Comparison of ENCODE assay signal across 21 mouse cellular contexts in the genomic region with DNA sequence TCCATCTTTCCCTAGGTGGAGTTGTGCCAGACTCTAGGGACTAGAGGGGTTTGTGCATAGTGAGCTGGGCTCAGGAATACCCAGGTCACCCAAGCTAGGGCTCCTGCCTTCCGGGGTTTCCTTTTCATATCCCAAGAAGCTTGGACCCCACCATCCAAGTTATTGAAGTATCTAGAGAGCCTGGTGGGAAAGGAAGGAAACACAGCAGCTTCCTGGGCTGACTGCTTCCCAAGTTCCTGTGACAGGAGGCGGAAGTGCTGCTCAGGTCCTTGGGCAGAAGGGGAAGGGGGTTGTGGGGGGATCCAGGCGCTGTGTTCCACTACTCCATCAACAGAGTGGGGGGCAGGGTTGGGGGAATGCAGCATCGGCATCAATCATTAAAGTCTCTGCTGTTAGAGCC. TPM values are rescaled to one million over a fixed set of nuclear protein-coding genes. Genes with fewer than 3 reads are reported as not detected.
A peak's percentile ranks its signal among the peaks of the same experiment; 100 is the strongest.
DNase-seq lines count a peak whose midpoint lies in the region; ATAC-seq and TF ChIP-seq lines count a peak whose summit lies in the region.
"Had no signal": no experiment of that assay in that cellular context is flagged by ENCODE, and none has a peak within 500 bp of the region (broad histone marks: within the 10 kb centered on the region; RNA-seq: fewer than 3 reads in every experiment).

No protein-coding gene starts in this region.

- peak overlapping the region; percentile 42 for H3K4me2 ChIP-seq in heart, embryonic 14.5 days (ENCODE audit: low read length)
- H3K4me2 ChIP-seq in liver, embryonic 12.5 days = peak overlapping the region; percentile 15; the same call in 1 of the 2 replicates
- H3K4me2 ChIP-seq: embryonic facial prominence, embryonic 13.5 days; midbrain, embryonic 12.5 days had no signal

- ATAC-seq in heart, embryonic 14.5 days (ENCODE audit: insufficient number of reproducible peaks, insufficient read depth, low FRiP score, low read depth) = no peak
- no peak for ATAC-seq in liver, embryonic 12.5 days
- ATAC-seq: activated CD4-positive, CD25-positive, alpha-beta regulatory T cell, adult 4 months; forebrain, embryonic 16.5 days had no signal

- H3K27me3 ChIP-seq in liver, adult 2 months (ENCODE audit: control insufficient read depth, insufficient read depth, low read length) = no peaks in the 10 kb centered on the region
- no peaks in the 10 kb centered on the region for H3K27me3 ChIP-seq in heart, embryonic 14.5 days (ENCODE audit: control insufficient read depth, insufficient read depth, low read length)
- no peaks in the 10 kb centered on the region for H3K27me3 ChIP-seq in liver, embryonic 12.5 days (replicated peaks)
- H3K27me3 ChIP-seq: embryonic facial prominence, embryonic 13.5 days; midbrain, embryonic 12.5 days had no signal

- no peak overlapping the region for H3K4me3 ChIP-seq in liver, adult 2 months (ENCODE audit: insufficient read depth, low read depth, low read length)
- peak overlapping the region; percentile 37 to 45 for H3K4me3 ChIP-seq in heart, embryonic 14.5 days (ENCODE audit: control insufficient read depth in 1 of 2, insufficient read depth in 1 of 2, low read depth in 1 of 2, low read length in 2 of 2)
- H3K4me3 ChIP-seq in liver, embryonic 12.5 days = no peak overlapping the region
- H3K4me3 ChIP-seq: embryonic facial prominence, embryonic 13.5 days; left cerebral cortex, adult 2 months; midbrain, embryonic 12.5 days had no signal

- peak overlapping the region; percentile 67 for H3K27ac ChIP-seq in liver, adult 2 months (replicated peaks; ENCODE audit: insufficient read depth, low read depth, low read length)
- peak overlapping the region in 1 of 2 experiments; percentile 66; a peak in 2 of 4 replicates for H3K27ac ChIP-seq in heart, embryonic 14.5 days (replicated peaks in 1 of 2; ENCODE audit: control insufficient read depth in 1 of 2, insufficient read depth in 1 of 2, low read depth in 2 of 2, low read length in 2 of 2)
- no peak overlapping the region for H3K27ac ChIP-seq in liver, embryonic 12.5 days
- H3K27ac ChIP-seq: embryonic facial prominence, embryonic 13.5 days; left cerebral cortex, adult 2 months; midbrain, embryonic 12.5 days had no signal

- no peak for TF ChIP-seq CTCF in liver, adult 2 months (IDR thresholded peaks at IDR 0.05; ENCODE audit: low read depth, low read length)

- no peak for TF ChIP-seq POLR2A in liver, adult 2 months (IDR thresholded peaks at IDR 0.05; ENCODE audit: extremely low read depth, insufficient read depth, low read length)

- H3K9ac ChIP-seq in liver, adult 2 months (ENCODE audit: low read depth, low read length) = no peak overlapping the region
- peak overlapping the region; percentile 64 for H3K9ac ChIP-seq in heart, embryonic 14.5 days (ENCODE audit: low read length)
- H3K9ac ChIP-seq in liver, embryonic 12.5 days = no peak overlapping the region
- H3K9ac ChIP-seq: embryonic facial prominence, embryonic 13.5 days; midbrain, embryonic 12.5 days had no signal

- WGBS in liver, adult 2 months = 65% methylated on average over 4 of the region's 4 CpGs
- WGBS in heart, embryonic 14.5 days = 71% methylated on average over 4 of the region's 4 CpGs
- 51% methylated on average over 4 of the region's 4 CpGs for WGBS in liver, embryonic 12.5 days (ENCODE audit: insufficient replicate concordance)

- no peaks in the 10 kb centered on the region for H3K9me3 ChIP-seq in heart, embryonic 14.5 days (ENCODE audit: control insufficient read depth, low read length)
- H3K9me3 ChIP-seq in liver, embryonic 12.5 days (replicated peaks) = no peaks in the 10 kb centered on the region
- H3K9me3 ChIP-seq: embryonic facial prominence, embryonic 13.5 days; midbrain, embryonic 12.5 days had no signal

- no peaks in the 10 kb centered on the region for H3K79me2 ChIP-seq in liver, adult 2 months (ENCODE audit: control insufficient read depth, insufficient read depth, low read length)

- DNase-seq in heart, adult 8-10 months (ENCODE audit: low spot score) = peak; percentile 48
- DNase-seq in heart, postnatal 4 days = no peak
- no peak for DNase-seq in liver, adult 2 months (ENCODE audit: extremely low read depth, low read depth, low spot score)
- DNase-seq in liver = no peak
- no peak for DNase-seq in urinary bladder, adult 18-20 months (ENCODE audit: low spot score in 2 of 2)
- no peak for DNase-seq in cerebellum, postnatal 4 days (ENCODE audit: low spot score in 2 of 2)
- DNase-seq: cerebellum, adult 9-11 months; gastrocnemius, postnatal 36 days; kidney, postnatal 10 days; right cerebral cortex, adult 18-20 months; thymus, postnatal 36 days had no signal

- H3K36me3 ChIP-seq in liver, adult 2 months (ENCODE audit: control insufficient read depth, insufficient read depth, low read length) = no peaks in the 10 kb centered on the region
- no peaks in the 10 kb centered on the region for H3K36me3 ChIP-seq in heart, embryonic 14.5 days (ENCODE audit: control insufficient read depth, insufficient read depth, low read length)
- no peaks in the 10 kb centered on the region for H3K36me3 ChIP-seq in liver, embryonic 12.5 days
- H3K36me3 ChIP-seq: embryonic facial prominence, embryonic 13.5 days; midbrain, embryonic 12.5 days had no signal

- H3K4me1 ChIP-seq in liver, adult 2 months (ENCODE audit: control insufficient read depth, insufficient read depth, low read length) = no peaks in the 10 kb centered on the region
- H3K4me1 ChIP-seq in heart, embryonic 14.5 days (ENCODE audit: control insufficient read depth in 2 of 2, insufficient read depth in 2 of 2, low read length in 2 of 2) = peaks cover 20 to 28% of the 10 kb centered on the region in 2 experiments
- 0 out of 2 replicates have a peak, but pooled peaks cover 5% of the 10 kb centered on the region for H3K4me1 ChIP-seq in liver, embryonic 12.5 days

RNA-seq across cellular contexts. Expression of a gene that starts 1.9 kb away (rescaled TPM):
- total RNA-seq in heart, adult 8-10 months (2022) = 10 to 100 TPM; 36.6 to 47.3 (median 43.5) TPM
- total RNA-seq in heart, postnatal 4 days (2021) = 10 to 100 TPM; 42.1 to 43.6 TPM
- total RNA-seq in liver, adult 2 months (2014; rRNA removed) = 9.2 and 10.7 TPM in 2 replicates
- polyA plus RNA-seq in liver, adult 2 months (2012; rRNA removed) = 3.0 and 3.4 TPM in 2 replicates
- 28.8 and 31.7 TPM in 2 replicates for polyA plus RNA-seq in heart, embryonic 14.5 days (2014; fragmentation: Nextera tagmentation; extraction: Ambion mirVana)
- 3.5 and 3.7 TPM in 2 replicates for polyA plus RNA-seq in liver, embryonic 12.5 days (2016; fragmentation: Nextera tagmentation; extraction: Ambion mirVana)
- polyA plus RNA-seq: activated CD4-positive, CD25-positive, alpha-beta regulatory T cell, adult 4 months had no signal

RNA-seq across cellular contexts. Expression of a gene that starts 2.5 kb away (rescaled TPM):
- total RNA-seq in heart, adult 8-10 months (2022) = 10 to 100 TPM; 12.6 to 19.4 (median 15.2) TPM
- 1 to 10 TPM; 2.3 to 2.9 TPM for total RNA-seq in heart, postnatal 4 days (2021)
- 0.20 and 0.46 TPM in 2 replicates for total RNA-seq in liver, adult 2 months (2014; rRNA removed)
- polyA plus RNA-seq in liver, adult 2 months (2012; rRNA removed) = 0.11 and 0.45 TPM in 2 replicates
- 2.0 and 4.3 TPM in 2 replicates for polyA plus RNA-seq in heart, embryonic 14.5 days (2014; fragmentation: Nextera tagmentation; extraction: Ambion mirVana)
- polyA plus RNA-seq in liver, embryonic 12.5 days (2016; fragmentation: Nextera tagmentation; extraction: Ambion mirVana) = 0.49 and 0.57 TPM in 2 replicates
- total RNA-seq: MEL had no signal
- polyA plus RNA-seq: activated CD4-positive, CD25-positive, alpha-beta regulatory T cell, adult 4 months had no signal

RNA-seq across cellular contexts. Expression of a gene that starts 21.9 kb away (rescaled TPM):
- total RNA-seq in heart, adult 8-10 months (2022) = not detected
- not detected for total RNA-seq in heart, postnatal 4 days (2021)
- total RNA-seq in liver, adult 2 months (2014; rRNA removed) = 56.3 and 66.7 TPM in 2 replicates
- polyA plus RNA-seq in liver, adult 2 months (2012; rRNA removed) = 74.3 and 146 TPM in 2 replicates
- polyA plus RNA-seq in heart, embryonic 14.5 days (2014; fragmentation: Nextera tagmentation; extraction: Ambion mirVana) = not detected in 2 replicates
- polyA plus RNA-seq in liver, embryonic 12.5 days (2016; fragmentation: Nextera tagmentation; extraction: Ambion mirVana) = not detected in 2 replicates
- total RNA-seq: gastrocnemius, postnatal 36 days; left cerebral cortex, adult 2 months; MEL had no signal
- polyA plus RNA-seq: activated CD4-positive, CD25-positive, alpha-beta regulatory T cell, adult 4 months; C2C12; forebrain, embryonic 16.5 days; midbrain, embryonic 12.5 days; neural tube, embryonic 14.5 days had no signal

Comparison
In these comparisons a context has a peak if more than half of its experiments do, and no peak if none do; other contexts are left out.
1. H3K4me3 ChIP-seq: peak in heart, embryonic 14.5 days (2 of 2); none in liver, adult 2 months (single experiment) and liver, embryonic 12.5 days (single experiment).
2. RNA of a gene that starts 21.9 kb away (total RNA-seq): 56.3 to 66.7 TPM in liver, adult 2 months; not detected in heart, adult 8-10 months and not detected in heart, postnatal 4 days; every median in the first group is over 10 times any median in the second.